Mouse (Mus musculus) testis, postnatal 10 days (tissue): ENCODE data around the gene Naa11.

Experiments used
- DNase-seq: peaks from one replicate; pipeline ENCODE4 v3.0.0; 2021; ENCODE audit warnings: low spot score

Gene Naa11

GRCm38 (mm10) chr5:97344144-97344543, 48.0 kb downstream of the Naa11 start:
- no peak for DNase-seq

DNA sequence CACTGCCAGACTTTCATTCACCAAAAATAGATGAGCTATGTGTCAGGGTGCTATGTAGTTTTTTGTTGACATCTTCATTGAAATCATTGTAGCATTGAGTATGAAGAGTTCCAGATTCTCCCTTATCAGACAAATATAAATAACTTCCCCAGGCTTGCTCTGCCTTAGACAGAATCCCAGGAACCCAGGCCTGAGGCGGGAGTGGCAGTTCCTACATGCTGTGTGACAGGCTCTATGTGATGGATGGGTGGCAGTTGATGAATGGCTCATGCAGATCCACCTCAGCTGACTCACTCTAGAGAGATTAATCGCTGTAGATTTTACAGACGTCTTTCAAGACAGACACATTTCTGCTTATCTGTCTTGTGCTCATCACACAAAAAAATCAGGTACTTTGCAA, 57.4 kb downstream of the Naa11 start:
- no peak for DNase-seq
